Mouse (Mus musculus): ENCODE results near the gene Tulp1. TPM values are rescaled to one million over a fixed set of nuclear protein-coding genes. Genes with fewer than 3 reads are reported as not detected.
"Not testable (repeated sequence)": the region's sequence is repeated elsewhere in the genome, so short reads cannot be mapped to it uniquely, and the experiment has no call there.

The Tulp1 gene
- total RNA-seq, 2 experiments from 2014 or later: 0.33 to 1.00 TPM

GRCm38 (mm10) chr17:28368449-28368848 lies 3.4 kb upstream of the Tulp1 start:
- peak; percentile 89 for DNase-seq

GRCm38 (mm10) chr17:28363507-28363906 lies 1.5 kb downstream of the Tulp1 start:
- no peak for DNase-seq

GRCm38 (mm10) chr17:28362653-28363292 lies 2.2 kb downstream of the Tulp1 start:
- DNase-seq: no peak

GRCm38 (mm10) chr17:28361921-28362652 lies 2.9 kb downstream of the Tulp1 start:
- DNase-seq: no peak

GRCm38 (mm10) chr17:28360531-28361277 lies 4.3 kb downstream of the Tulp1 start:
- DNase-seq: no peak

GRCm38 (mm10) chr17:28358576-28359261 lies 6.3 kb downstream of the Tulp1 start:
- not testable (repeated sequence) for DNase-seq

GRCm38 (mm10) chr17:28355871-28356270 lies 9.2 kb downstream of the Tulp1 start:
- no peak for DNase-seq

- DNase-seq: no peak
These were observed 13.0 kb downstream of the Tulp1 start for GRCm38 (mm10) chr17:28352018-28352417.

GRCm38 (mm10) chr17:28351353-28351890 lies 13.6 kb downstream of the Tulp1 start:
- no peak for DNase-seq

GRCm38 (mm10) chr17:28350466-28351352 lies 14.3 kb downstream of the Tulp1 start, which contains the start of gene Tead3:
Gene Tead3, minus strand, starts transcription at chr17:28350817.
- DNase-seq: peak; percentile 90

- peak; percentile 67 for DNase-seq
These were observed 15.0 kb downstream of the Tulp1 start for GRCm38 (mm10) chr17:28349901-28350465.

- no peak for DNase-seq
These were observed 15.7 kb downstream of the Tulp1 start for GRCm38 (mm10) chr17:28349264-28349880.

- DNase-seq: no peak
These were observed 16.8 kb downstream of the Tulp1 start for GRCm38 (mm10) chr17:28348211-28348610.

- DNase-seq: no peak
These were observed 17.7 kb downstream of the Tulp1 start for GRCm38 (mm10) chr17:28347327-28347726.

- DNase-seq: no peak
These were observed 19.1 kb downstream of the Tulp1 start for GRCm38 (mm10) chr17:28345882-28346281.

- no peak for DNase-seq
These were observed 19.7 kb downstream of the Tulp1 start for GRCm38 (mm10) chr17:28345271-28345721.

GRCm38 (mm10) chr17:28344670-28345069 lies 20.4 kb downstream of the Tulp1 start:
- no peak for DNase-seq

- DNase-seq: no peak
These were observed 20.9 kb downstream of the Tulp1 start for GRCm38 (mm10) chr17:28344050-28344607.

GRCm38 (mm10) chr17:28341091-28341490 lies 23.9 kb downstream of the Tulp1 start:
- peak; percentile 83 for DNase-seq

GRCm38 (mm10) chr17:28340578-28340977 lies 24.4 kb downstream of the Tulp1 start:
- no peak for DNase-seq
